Mouse (Mus musculus) embryonic stem cell, embryonic (primary cell): ENCODE data around the gene Col5a3.

ENCODE experiments used
- CTCF ChIA-PET, 4 experiments: fragments of 300-600 bp in 2 of 4; fragments of 350-600 bp in 2 of 4; sonication (Branson Sonifier 250); formaldehyde crosslinking; loops; one replicate each; lab custom pipeline; 2022; ENCODE audit warnings: inconsistent platforms in 2 of 4; lab: Charles Lee
- POLR2A ChIA-PET, 4 experiments: fragments of 300-600 bp in 2 of 4; fragments of 350-600 bp in 2 of 4; sonication (Branson Sonifier 250); formaldehyde crosslinking; loops; one replicate each; lab custom pipeline; 2022; ENCODE audit warnings: antibody characterized with exemption in 4 of 4, inconsistent platforms in 1 of 4; lab: Charles Lee

Gene Col5a3

DNA sequence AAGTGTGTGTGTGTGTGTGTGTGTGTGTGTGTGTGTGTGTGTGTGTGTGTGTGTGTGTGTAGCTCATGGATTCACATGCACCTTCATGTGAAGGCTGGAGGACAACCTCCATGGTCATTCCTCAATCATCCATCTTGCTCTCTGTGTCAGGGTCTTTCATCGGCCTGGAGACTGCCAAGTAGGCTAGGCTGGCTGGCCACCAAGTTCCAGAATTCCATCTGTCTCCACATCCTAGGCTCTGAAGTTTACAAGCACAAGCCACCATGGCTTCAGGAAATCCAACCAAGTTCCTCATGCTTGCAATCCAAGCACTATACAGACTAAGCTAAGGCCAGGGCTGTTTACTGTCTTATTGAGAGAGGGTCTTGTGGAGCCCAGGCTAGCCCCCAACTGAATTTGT is 51.8 kb downstream of the Col5a3 start:
- POLR2A ChIA-PET = interaction anchor here in 2 of 4 experiments (1.0 to 1.2 kb wide), 2 partner anchors 23 to 403 kb away, joined by 3 read pairs; partner anchors contain the start of gene Pde4a (in 1 of the 2)
- CTCF ChIA-PET = interaction anchor here in 3 of 4 experiments (0.6 to 1.6 kb wide), 6 partner anchors 11 to 458 kb away, joined by 3 to 7 read pairs (median 3); no protein-coding TSS in a partner anchor

GRCm38 (mm10) chr9:20762197-20762961 is 52.5 kb downstream of the Col5a3 start:
- CTCF ChIA-PET = interaction anchor here in 3 of 4 experiments (0.6 to 2.4 kb wide), 12 partner anchors 11 to 459 kb away, joined by 3 to 7 read pairs (median 4); no protein-coding TSS in a partner anchor
- POLR2A ChIA-PET = interaction anchor here in 3 of 4 experiments (0.6 to 1.9 kb wide), 14 partner anchors 8 to 1290 kb away, joined by 3 to 9 read pairs (median 3); partner anchors contain the start of genes Elavl3 (in 1 of the 3) and Pde4a (in 1 of the 3)

- ChIA-PET POLR2A (interaction anchor here (0.6 to 1.9 kb wide), 20 partner anchors 9 to 640 kb away, joined by 3 to 9 read pairs (median 3); partner anchors contain the start of gene Zfp26 (in 1 of the 4)), CTCF (interaction anchor here in 3 of 4 experiments (0.6 to 2.4 kb wide), 10 partner anchors 18 to 120 kb away, joined by 3 to 7 read pairs (median 4); no protein-coding TSS in a partner anchor)
Observed at GRCm38 (mm10) chr9:20761388-20761787, 53.5 kb downstream of the Col5a3 start.

GRCm38 (mm10) chr9:20760813-20761212 is 54.1 kb downstream of the Col5a3 start:
- CTCF ChIA-PET = interaction anchor here in 2 of 4 experiments (0.8 to 2.4 kb wide), 4 partner anchors 20 to 43 kb away, joined by 4 to 7 read pairs (median 5); no protein-coding TSS in a partner anchor
- POLR2A ChIA-PET = interaction anchor here in 3 of 4 experiments (0.6 to 1.9 kb wide), 11 partner anchors 9 to 117 kb away, joined by 3 to 5 read pairs (median 3); no protein-coding TSS in a partner anchor

GRCm38 (mm10) chr9:20758896-20759295 is 56.0 kb downstream of the Col5a3 start:
- ChIA-PET POLR2A (interaction anchor here in 1 of 4 experiments (1.0 to 1.5 kb wide), 2 partner anchors 12 to 40 kb away, joined by 3 read pairs; no protein-coding TSS in a partner anchor), CTCF (interaction anchor here (0.6 to 5.2 kb wide), 7 partner anchors 10 to 74 kb away, joined by 5 to 74 read pairs (median 10); no protein-coding TSS in a partner anchor)

GRCm38 (mm10) chr9:20758243-20758642 is 56.6 kb downstream of the Col5a3 start:
- POLR2A ChIA-PET = interaction anchor here in 3 of 4 experiments (0.7 to 4.5 kb wide), 7 partner anchors 9 to 195 kb away, joined by 3 to 19 read pairs (median 6); partner anchors contain the start of gene Olfm2 (in 1 of the 3)

GRCm38 (mm10) chr9:20757087-20757955 is 57.5 kb downstream of the Col5a3 start:
- ChIA-PET CTCF (interaction anchor here (0.6 to 5.2 kb wide), 71 partner anchors 8 to 376 kb away, joined by 3 to 74 read pairs (median 5); partner anchors contain the start of genes Col5a3 (in 2 of the 4), Pin1 (in 2 of the 4), Icam4 (in 1 of the 4) and Olfm2 (in 1 of the 4)), POLR2A (interaction anchor here (0.6 to 4.5 kb wide), 22 partner anchors 10 to 334 kb away, joined by 3 to 19 read pairs (median 4); partner anchors contain the start of genes Gm38431 (in 1 of the 4), Olfm2 (in 1 of the 4), Pin1 (in 1 of the 4) and Raver1 (in 1 of the 4))

More at GRCm38 (mm10) chr9:20758243-20758642, 56.6 kb downstream of the Col5a3 start:
- CTCF ChIA-PET = interaction anchor here (0.5 to 5.2 kb wide), 13 partner anchors 9 to 279 kb away, joined by 3 to 74 read pairs (median 5); no protein-coding TSS in a partner anchor

DNA sequence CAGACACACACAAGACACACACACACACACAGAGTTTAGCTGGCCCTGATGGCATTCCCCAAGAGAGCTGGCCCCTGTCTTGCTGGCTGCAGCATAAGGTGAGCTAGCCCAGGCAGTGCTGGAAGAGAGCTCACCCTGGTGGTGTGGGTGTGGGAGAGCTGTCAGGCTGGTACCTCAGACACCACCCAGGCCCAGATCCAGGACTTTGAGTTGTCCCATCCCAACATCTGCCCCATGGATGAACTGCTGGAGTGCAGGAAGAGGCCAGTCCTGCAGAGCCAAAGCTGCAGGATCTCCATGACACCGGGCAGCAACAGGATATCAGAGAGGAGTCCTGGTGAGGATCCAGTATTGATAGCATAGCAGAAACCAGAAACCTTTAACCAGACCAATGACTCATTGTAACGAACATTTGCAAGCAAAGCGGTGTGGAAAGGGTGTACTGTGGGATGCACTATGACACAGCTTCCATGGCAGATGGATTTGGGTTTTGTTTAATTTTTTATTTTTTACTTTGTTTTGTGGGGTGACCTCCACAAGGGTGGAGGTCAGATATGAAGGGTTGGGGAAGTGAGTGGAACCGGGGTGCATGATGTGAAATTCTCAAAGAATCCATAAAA is 58.7 kb downstream of the Col5a3 start:
- POLR2A ChIA-PET = interaction anchor here in 3 of 4 experiments (0.6 to 4.5 kb wide), 20 partner anchors 9 to 335 kb away, joined by 3 to 19 read pairs (median 4); partner anchors contain the start of genes Fbxl12 (in 1 of the 3), Gm38431 (in 1 of the 3), Olfm2 (in 1 of the 3) and Raver1 (in 1 of the 3)
- CTCF ChIA-PET = interaction anchor here (0.5 to 5.2 kb wide), 58 partner anchors 9 to 1269 kb away, joined by 3 to 74 read pairs (median 5); partner anchors contain the start of genes Col5a3 (in 2 of the 4), Olfm2 (in 2 of the 4), Pin1 (in 1 of the 4) and Ubl5 (in 1 of the 4)

DNA sequence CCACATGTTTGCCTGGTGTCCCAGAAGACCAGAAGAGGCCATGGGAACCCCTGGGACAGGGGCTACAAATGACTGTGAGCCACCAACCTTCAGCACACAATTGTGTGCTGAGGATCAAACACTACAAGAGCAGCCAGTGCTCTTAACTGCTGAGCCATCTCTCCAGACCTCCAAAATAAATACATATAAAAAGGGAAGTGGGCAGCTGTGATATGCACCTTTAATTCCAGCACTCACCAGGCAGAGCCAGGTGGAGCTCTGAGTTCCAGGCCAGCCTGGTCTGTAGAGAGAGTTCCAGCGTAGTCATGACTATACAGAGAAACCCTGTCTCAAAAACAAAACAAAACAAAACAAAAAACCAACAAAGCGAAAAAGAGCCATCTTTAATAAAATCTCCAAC is 60.5 kb downstream of the Col5a3 start:
- POLR2A ChIA-PET = interaction anchor here in 2 of 4 experiments (0.6 to 4.5 kb wide), 8 partner anchors 7 to 340 kb away, joined by 3 to 19 read pairs (median 4); partner anchors contain the start of genes Angptl6 (in 1 of the 2), Olfm2 (in 1 of the 2) and Pin1 (in 1 of the 2)
- CTCF ChIA-PET = interaction anchor here (0.6 to 4.8 kb wide), 15 partner anchors 8 to 124 kb away, joined by 3 to 74 read pairs (median 4); partner anchors contain the start of gene Olfm2 (in 2 of the 4)

- CTCF ChIA-PET = interaction anchor here in 2 of 4 experiments (0.6 to 1.9 kb wide), 6 partner anchors 11 to 462 kb away, joined by 3 to 10 read pairs (median 3); no protein-coding TSS in a partner anchor
Observed at GRCm38 (mm10) chr9:20751477-20752029, 63.3 kb downstream of the Col5a3 start.

DNA sequence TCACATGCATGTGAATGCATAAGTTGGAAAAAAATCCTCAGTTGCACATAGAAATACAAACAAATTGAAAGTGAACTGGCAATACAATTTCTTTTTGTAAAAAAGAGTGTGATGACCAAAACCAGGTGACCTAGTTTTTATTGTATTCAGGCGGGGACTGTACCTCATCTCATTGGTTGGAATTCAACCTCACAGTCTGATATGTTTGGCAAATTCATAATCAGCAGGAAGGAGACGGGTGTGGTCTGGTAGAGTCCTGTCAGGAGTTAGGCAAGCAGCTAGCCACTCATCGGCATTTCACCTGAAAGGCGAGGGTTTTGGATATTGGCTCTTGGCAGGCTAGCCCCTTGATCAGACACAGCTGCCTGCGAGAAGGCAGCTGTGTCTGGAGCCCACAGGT is 65.7 kb downstream of the Col5a3 start:
- POLR2A ChIA-PET = no interaction called here
- CTCF ChIA-PET = interaction anchor here in 2 of 4 experiments (0.5 to 1.4 kb wide), 2 partner anchors 9 kb away, joined by 4 to 5 read pairs; no protein-coding TSS in a partner anchor

More at GRCm38 (mm10) chr9:20751477-20752029, 63.3 kb downstream of the Col5a3 start:
- POLR2A ChIA-PET = interaction anchor here in 3 of 4 experiments (0.5 to 1.4 kb wide), 8 partner anchors 10 to 319 kb away, joined by 3 to 8 read pairs (median 3); no protein-coding TSS in a partner anchor

DNA sequence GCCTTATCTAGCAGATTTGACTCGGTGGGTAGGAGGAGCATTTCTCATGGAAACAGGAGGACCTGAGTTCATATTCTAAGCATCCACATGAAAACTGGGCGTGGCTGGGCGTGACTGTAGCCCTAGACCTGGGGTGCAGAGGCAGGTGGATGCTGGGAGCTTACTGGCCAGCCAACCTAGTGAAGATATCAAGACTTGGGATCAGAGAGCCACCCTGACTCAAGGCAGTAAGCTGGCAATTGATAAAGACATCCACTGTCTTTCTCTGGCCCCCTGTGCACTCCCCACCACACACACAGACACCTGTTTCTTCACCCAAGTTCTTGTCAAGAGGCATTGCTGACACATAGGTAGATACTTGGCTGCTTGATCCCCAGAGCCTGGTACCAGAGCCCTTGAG is 66.3 kb downstream of the Col5a3 start:
- CTCF ChIA-PET = interaction anchor here in 1 of 4 experiments (0.6 to 0.7 kb wide), 2 partner anchors 9 to 10 kb away, joined by 4 to 9 read pairs; no protein-coding TSS in a partner anchor
- POLR2A ChIA-PET = interaction anchor here in 1 of 4 experiments (1.9 to 4.0 kb wide), 2 partner anchors 8 to 10 kb away, joined by 5 to 19 read pairs; no protein-coding TSS in a partner anchor

DNA sequence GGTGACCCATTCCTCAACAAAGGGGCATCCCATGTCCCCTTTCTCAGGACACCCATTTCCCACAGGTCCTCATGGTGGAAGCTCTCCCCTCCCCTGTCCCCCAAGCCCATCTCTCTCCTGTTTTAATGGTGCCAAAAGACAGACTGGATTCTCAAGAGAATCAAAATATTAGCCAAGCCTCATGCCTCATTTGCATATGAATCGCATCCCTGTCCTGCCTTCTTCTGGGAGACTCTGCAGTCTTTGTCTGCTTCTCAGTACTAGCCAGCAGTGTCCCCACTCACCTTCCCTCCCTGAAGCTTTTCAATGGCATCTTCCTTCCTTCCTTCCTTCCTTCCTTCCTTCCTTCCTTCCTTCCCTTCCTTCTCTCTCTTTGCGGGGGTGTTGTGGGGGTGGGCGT is 67.2 kb downstream of the Col5a3 start:
- ChIA-PET CTCF (interaction anchor here in 2 of 4 experiments (0.7 to 1.2 kb wide), 2 partner anchors 10 to 286 kb away, joined by 3 to 4 read pairs; no protein-coding TSS in a partner anchor), POLR2A (interaction anchor here in 1 of 4 experiments (0.7 to 4.0 kb wide), 6 partner anchors 8 to 275 kb away, joined by 3 to 19 read pairs (median 4); no protein-coding TSS in a partner anchor)

GRCm38 (mm10) chr9:20746017-20746660 is 68.7 kb downstream of the Col5a3 start, which contains the start of gene Olfm2:
Gene Olfm2, minus strand, starts transcription at chr9:20746349.
- ChIA-PET POLR2A (interaction anchor here (0.5 to 4.0 kb wide), 12 partner anchors 10 to 816 kb away, joined by 3 to 19 read pairs (median 3); partner anchors contain the start of genes Icam1 (in 1 of the 4) and Ubl5 (in 1 of the 4)), CTCF (interaction anchor here in 3 of 4 experiments (0.6 to 9.8 kb wide), 9 partner anchors 8 to 284 kb away, joined by 3 to 137 read pairs (median 4); no protein-coding TSS in a partner anchor)
